Mouse (Mus musculus) kidney, adult 2 months (tissue): Measurements from ENCODE around the gene Rsrp1. TPM values are rescaled to one million over a fixed set of nuclear protein-coding genes. Genes with fewer than 3 reads are reported as not detected.
A peak's percentile ranks its signal among the peaks of the same experiment; 100 is the strongest.

Experiments
- DNase-seq: peaks from one replicate; pipeline ENCODE4 v3.0.0; 2021
- H3K27ac ChIP-seq: fragments of 200-500 bp; 2 replicates; pipeline ENCODE4 v1.5.1; 2012; ENCODE audit warnings: low read depth, low read length, control low read depth, inconsistent platforms; ENCODE audit not compliant: insufficient read depth
- H3K27me3 ChIP-seq: fragments of 200-500 bp; replicated peaks from 2 replicates; pipeline ENCODE4 v1.6.1; 2012; ENCODE audit warnings: mild to moderate bottlenecking, moderate library complexity, low read length, inconsistent platforms; ENCODE audit not compliant: control insufficient read depth, insufficient read depth
- H3K36me3 ChIP-seq: fragments of 200-500 bp; 2 replicates; pipeline ENCODE4 v1.6.1; 2012; ENCODE audit warnings: mild to moderate bottlenecking, moderate library complexity, low read length, inconsistent platforms; ENCODE audit not compliant: control insufficient read depth, insufficient read depth
- H3K4me1 ChIP-seq: fragments of 200-500 bp; 2 replicates; pipeline ENCODE4 v1.6.1; 2011; ENCODE audit warnings: low read length; ENCODE audit not compliant: control insufficient read depth, insufficient read depth
- H3K4me3 ChIP-seq: fragments of 200-500 bp; 2 replicates; pipeline ENCODE4 v1.5.1; 2011; ENCODE audit warnings: mild to moderate bottlenecking, low read depth, low read length, control low read depth; ENCODE audit not compliant: insufficient read depth
- CTCF ChIP-seq: fragments of 200-500 bp; conservative IDR thresholded peaks from 2 replicates; pipeline ENCODE4 v1.5.1; 2011; ENCODE audit warnings: low read depth, mild to moderate bottlenecking, control low read depth, low read length, moderate library complexity, mixed read lengths; ENCODE audit not compliant: insufficient read depth, insufficient read length
- POLR2A ChIP-seq: fragments of 200-500 bp; IDR thresholded peaks from one replicate; pipeline ENCODE4 v1.6.1; 2011; ENCODE audit warnings: low read depth, low read length, control low read depth
- WGBS: fragments of 180-500 bp; shearing (Covaris S2); methylation state at CpG from one replicate; pipeline ENCODE4 v1.1.7; 2018; 5-methylcytosine and 5-hydroxymethylcytosine counted together
- polyA plus RNA-seq: library from polyadenylated mRNA; depleted of rRNA; stranded (reverse); fragments of >200 nt; gene quantifications from 2 replicates; pipeline ENCODE4 v1.2.3, GENCODE M21; 2012; rRNA removed

Gene Rsrp1
- 172 and 319 TPM in 2 replicates for polyA plus RNA-seq

GRCm38 (mm10) chr4:134923258-134924018, at the start of gene Rsrp1:
Rsrp1 (plus strand) TSS chr4:134923592.
- peak within 1 kb of the TSS; percentile 77 for H3K4me3 ChIP-seq
- H3K27ac ChIP-seq: peak within 1 kb of the TSS; percentile 98
- TF ChIP-seq POLR2A (peak; percentile 100), CTCF (no peak)
- DNase-seq: peak; percentile 99
- H3K36me3 ChIP-seq: peaks cover 18% of the 10 kb centered on the region
- 0% methylated on average over 64 of the region's 64 CpGs for WGBS
- H3K4me1 ChIP-seq: peaks cover 7% of the 10 kb centered on the region; the same call in 1 of the 2 replicates
- no peaks in the 10 kb centered on the region for H3K27me3 ChIP-seq

- 61% methylated on average over 9 of the region's 9 CpGs for WGBS
These were observed 47.2 kb upstream of the Rsrp1 start for GRCm38 (mm10) chr4:134876171-134876570.

DNA sequence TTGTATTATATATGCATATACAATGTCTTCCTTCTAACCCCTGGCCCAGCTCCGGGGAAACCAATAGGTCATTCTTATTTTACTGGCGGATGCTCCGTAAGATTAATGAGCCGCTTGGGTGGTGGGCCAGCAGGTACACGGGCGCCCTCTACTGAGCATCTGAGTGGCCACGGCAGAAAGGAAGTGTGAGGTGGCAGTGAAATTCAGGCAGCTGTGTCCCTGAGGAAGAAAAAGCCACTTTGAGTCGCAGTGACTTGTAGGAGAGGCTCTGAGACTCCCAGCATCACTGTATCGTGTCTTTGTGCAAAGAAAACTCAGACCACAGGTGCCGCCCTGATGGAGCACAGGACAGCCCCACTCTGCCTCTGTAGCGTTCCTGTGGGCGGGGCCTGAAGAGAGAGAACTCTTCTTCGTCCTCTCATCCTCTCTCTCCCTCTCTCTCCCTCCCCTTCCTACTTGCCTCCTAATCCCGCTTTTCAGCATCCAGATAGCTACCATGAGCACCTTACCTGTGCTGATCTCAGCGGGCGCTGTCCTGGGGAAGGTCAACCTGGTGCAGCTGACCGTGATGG, 43.9 kb upstream of the Rsrp1 start:
- peak overlapping the region; percentile 28; the same call in 1 of the 2 replicates for H3K4me3 ChIP-seq

More at GRCm38 (mm10) chr4:134876171-134876570, 47.2 kb upstream of the Rsrp1 start:
- H3K27me3 ChIP-seq: no peaks in the 10 kb centered on the region
- no peak overlapping the region for H3K27ac ChIP-seq
- H3K36me3 ChIP-seq: no peaks in the 10 kb centered on the region
- TF ChIP-seq CTCF: no peak
- no peak for TF ChIP-seq POLR2A
- no peak overlapping the region for H3K4me3 ChIP-seq
- H3K4me1 ChIP-seq: peaks cover 4% of the 10 kb centered on the region; the same call in 1 of the 2 replicates
- no peak for DNase-seq

GRCm38 (mm10) chr4:134880041-134880440, 43.4 kb upstream of the Rsrp1 start:
- Histone ChIP-seq H3K27ac (no peak overlapping the region), H3K4me1 (peaks cover 4% of the 10 kb centered on the region; the same call in 1 of the 2 replicates), H3K27me3 (no peaks in the 10 kb centered on the region), H3K36me3 (no peaks in the 10 kb centered on the region), H3K4me3 (no peak overlapping the region)
- peak; percentile 10 for DNase-seq
- TF ChIP-seq CTCF (peak; percentile 56), POLR2A (no peak)
- 45% methylated on average over 6 of the region's 6 CpGs for WGBS

More for the DNA sequence above, 43.9 kb upstream of the Rsrp1 start:
- Histone ChIP-seq H3K27ac (no peak overlapping the region), H3K4me1 (peaks cover 4% of the 10 kb centered on the region; the same call in 1 of the 2 replicates), H3K36me3 (no peaks in the 10 kb centered on the region), H3K27me3 (no peaks in the 10 kb centered on the region)
- 5% methylated on average over 17 of the region's 17 CpGs for WGBS
- TF ChIP-seq CTCF: peak; percentile 86
- no peak for TF ChIP-seq POLR2A
- peak; percentile 75 for DNase-seq

DNA sequence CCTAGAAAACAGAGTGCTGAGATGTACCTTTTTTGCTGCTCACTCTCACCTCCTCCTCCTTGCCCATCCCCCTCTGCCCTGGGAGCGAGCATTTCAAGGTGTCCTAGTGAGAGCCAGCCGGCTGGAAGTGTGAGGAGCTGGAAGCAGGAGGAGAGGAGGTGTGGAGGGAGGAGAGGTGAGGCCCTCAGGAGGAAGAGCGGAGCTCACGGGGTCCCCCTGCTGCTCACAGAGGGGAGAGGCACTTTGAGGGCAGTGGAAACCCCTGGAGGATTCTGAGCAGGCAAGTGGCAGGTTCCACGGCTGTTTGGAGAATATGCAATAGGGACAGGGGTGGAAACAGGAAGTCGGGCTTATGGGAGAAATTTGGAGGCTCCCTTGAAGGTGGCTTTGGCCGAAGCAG, 40.1 kb upstream of the Rsrp1 start:
- no peaks in the 10 kb centered on the region for H3K36me3 ChIP-seq
- peaks cover 4% of the 10 kb centered on the region; the same call in 1 of the 2 replicates for H3K4me1 ChIP-seq
- TF ChIP-seq POLR2A (no peak), CTCF (peak; percentile 69)
- H3K27ac ChIP-seq: no peak overlapping the region
- 32% methylated on average over 7 of the region's 7 CpGs for WGBS
- no peaks in the 10 kb centered on the region for H3K27me3 ChIP-seq
- peak; percentile 41 for DNase-seq
- H3K4me3 ChIP-seq: no peak overlapping the region

- TF ChIP-seq POLR2A: no peak
- no peak for TF ChIP-seq CTCF
- H3K27ac ChIP-seq: no peak overlapping the region
- no peaks in the 10 kb centered on the region for H3K36me3 ChIP-seq
- no peak for DNase-seq
- 86% methylated on average over 10 of the region's 10 CpGs for WGBS
- H3K4me3 ChIP-seq: no peak overlapping the region
- H3K27me3 ChIP-seq: no peaks in the 10 kb centered on the region
- H3K4me1 ChIP-seq: peaks cover 4% of the 10 kb centered on the region; the same call in 1 of the 2 replicates
These were observed 39.6 kb upstream of the Rsrp1 start for GRCm38 (mm10) chr4:134883808-134884207.

DNA sequence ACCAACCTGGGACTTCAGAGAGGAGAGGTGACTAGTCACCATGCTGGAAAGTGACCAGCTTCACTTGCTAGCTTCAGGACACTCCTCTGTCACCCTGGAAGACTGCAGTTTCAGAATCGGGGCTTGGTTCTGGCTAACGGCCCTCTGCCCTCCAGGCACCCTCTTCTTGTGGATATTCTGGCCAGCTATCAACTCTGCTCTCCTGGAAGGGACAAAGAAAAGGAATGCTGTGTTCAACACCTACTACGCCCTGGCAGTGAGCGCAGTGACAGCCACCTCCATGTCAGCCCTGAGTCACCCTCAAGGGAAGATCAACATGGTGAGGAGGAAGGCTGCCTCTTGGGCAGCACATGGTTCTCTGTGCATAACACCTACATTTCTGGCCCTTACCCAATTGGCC, 39.0 kb upstream of the Rsrp1 start:
- Histone ChIP-seq H3K27me3 (no peaks in the 10 kb centered on the region), H3K27ac (no peak overlapping the region), H3K4me1 (peaks cover 4% of the 10 kb centered on the region; the same call in 1 of the 2 replicates), H3K4me3 (no peak overlapping the region), H3K36me3 (no peaks in the 10 kb centered on the region)
- WGBS: 87% methylated on average over 4 of the region's 4 CpGs
- no peak for TF ChIP-seq POLR2A
- DNase-seq: no peak
